Mouse (Mus musculus): ENCODE measurements around the gene Thra. TPM values are rescaled to one million over a fixed set of nuclear protein-coding genes. Genes with fewer than 3 reads are reported as not detected.
"Not testable (repeated sequence)": the region's sequence is repeated elsewhere in the genome, so short reads cannot be mapped to it uniquely, and the experiment has no call there.

The Thra gene
- total RNA-seq, 1 experiment from 2014 or later: 33.2 TPM

GRCm38 (mm10) chr11:98713703-98714102 lies 26.7 kb upstream of the Thra start:
- no peak for ATAC-seq (replicated peaks; ENCODE audit: low read depth, poor library complexity, severe bottlenecking)

GRCm38 (mm10) chr11:98715946-98716345 lies 24.5 kb upstream of the Thra start:
- ATAC-seq (replicated peaks; ENCODE audit: low read depth, poor library complexity, severe bottlenecking): no peak

- peak; percentile 71 for ATAC-seq (replicated peaks; ENCODE audit: low read depth, poor library complexity, severe bottlenecking)
These were observed 22.5 kb upstream of the Thra start for GRCm38 (mm10) chr11:98717904-98718303.

GRCm38 (mm10) chr11:98720756-98721155 lies 19.7 kb upstream of the Thra start:
- no peak for ATAC-seq (replicated peaks; ENCODE audit: low read depth, poor library complexity, severe bottlenecking)

GRCm38 (mm10) chr11:98721458-98722226 lies 18.8 kb upstream of the Thra start:
- ATAC-seq (replicated peaks; ENCODE audit: low read depth, poor library complexity, severe bottlenecking): no peak

GRCm38 (mm10) chr11:98723098-98723497 lies 17.3 kb upstream of the Thra start:
- no peak for ATAC-seq (replicated peaks; ENCODE audit: low read depth, poor library complexity, severe bottlenecking)

GRCm38 (mm10) chr11:98725926-98726506 lies 14.4 kb upstream of the Thra start:
- no peak for ATAC-seq (replicated peaks; ENCODE audit: low read depth, poor library complexity, severe bottlenecking)

- ATAC-seq (replicated peaks; ENCODE audit: low read depth, poor library complexity, severe bottlenecking): peak; percentile 100
These were observed 11.3 kb upstream of the Thra start, which contains the start of gene Med24 for GRCm38 (mm10) chr11:98729119-98729588. TSS of gene Med24 (minus strand) at chr11:98729435.

- no peak for ATAC-seq (replicated peaks; ENCODE audit: low read depth, poor library complexity, severe bottlenecking)
These were observed 9.7 kb upstream of the Thra start for GRCm38 (mm10) chr11:98730727-98731126.

GRCm38 (mm10) chr11:98731134-98731533 lies 9.3 kb upstream of the Thra start:
- no peak for ATAC-seq (replicated peaks; ENCODE audit: low read depth, poor library complexity, severe bottlenecking)

GRCm38 (mm10) chr11:98734020-98734419 lies 6.4 kb upstream of the Thra start:
- no peak for ATAC-seq (replicated peaks; ENCODE audit: low read depth, poor library complexity, severe bottlenecking)

GRCm38 (mm10) chr11:98735111-98735510 lies 5.3 kb upstream of the Thra start:
- no peak for ATAC-seq (replicated peaks; ENCODE audit: low read depth, poor library complexity, severe bottlenecking)

GRCm38 (mm10) chr11:98736176-98736575 lies 4.3 kb upstream of the Thra start:
- ATAC-seq (replicated peaks; ENCODE audit: low read depth, poor library complexity, severe bottlenecking): no peak

- not testable (repeated sequence) for ATAC-seq (replicated peaks; ENCODE audit: low read depth, poor library complexity, severe bottlenecking)
These were observed 3.2 kb upstream of the Thra start for GRCm38 (mm10) chr11:98737220-98737619.

- no peak for ATAC-seq (replicated peaks; ENCODE audit: low read depth, poor library complexity, severe bottlenecking)
These were observed 2.0 kb upstream of the Thra start for GRCm38 (mm10) chr11:98738428-98738911.

- no peak for ATAC-seq (replicated peaks; ENCODE audit: low read depth, poor library complexity, severe bottlenecking)
These were observed 1.5 kb upstream of the Thra start for GRCm38 (mm10) chr11:98738925-98739324.

- ATAC-seq (replicated peaks; ENCODE audit: low read depth, poor library complexity, severe bottlenecking): 0 out of 2 replicates have a peak, but pooled peaks have one; percentile 6
These were observed 429 bp upstream of the Thra start for GRCm38 (mm10) chr11:98740026-98740392.

GRCm38 (mm10) chr11:98741051-98741620 lies 698 bp downstream of the Thra start:
- ATAC-seq (replicated peaks; ENCODE audit: low read depth, poor library complexity, severe bottlenecking): 0 out of 2 replicates have a peak, but pooled peaks have one; percentile 1

GRCm38 (mm10) chr11:98741622-98742396 lies 1.4 kb downstream of the Thra start:
- ATAC-seq (replicated peaks; ENCODE audit: low read depth, poor library complexity, severe bottlenecking): peak; percentile 43
